Mouse (Mus musculus) ES-E14 (cell line): ENCODE measurements around the gene Racgap1. TPM values are rescaled to one million over a fixed set of nuclear protein-coding genes. Genes with fewer than 3 reads are reported as not detected.
A peak's percentile ranks its signal among the peaks of the same experiment; 100 is the strongest.

Source experiments
- DNase-seq: peaks from one replicate; pipeline ENCODE4 v3.0.0-alpha.2; 2013; ENCODE audit warnings: low read depth, low spot score
- H3K27ac ChIP-seq: 2 replicates; pipeline ENCODE4 v1.5.1; 2012; ENCODE audit warnings: low read depth, mild to moderate bottlenecking, low read length, moderate library complexity, mixed read lengths; ENCODE audit not compliant: poor library complexity, insufficient read depth, severe bottlenecking
- H3K36me3 ChIP-seq: 2 replicates; pipeline ENCODE4 v1.6.1; 2012; ENCODE audit warnings: mild to moderate bottlenecking, low read length, moderate library complexity, mixed read lengths; ENCODE audit not compliant: control insufficient read depth, poor library complexity, insufficient read depth, severe bottlenecking
- H3K4me1 ChIP-seq, 2 experiments: fragments of 150-350 bp in 1 of 2; sonication (generic) in 1 of 2; 2 replicates each; pipeline ENCODE4 v1.6.1; 2012; ENCODE audit warnings: low read length in 2 of 2, mild to moderate bottlenecking in 1 of 2, mixed read lengths in 1 of 2; ENCODE audit not compliant: control insufficient read depth in 2 of 2, insufficient read depth in 2 of 2, poor library complexity in 1 of 2
- H3K4me3 ChIP-seq, 2 experiments: fragments of 150-350 bp in 1 of 2; sonication (generic) in 1 of 2; 2 replicates each; pipeline ENCODE4 v1.5.1; 2012; ENCODE audit warnings: low read length in 2 of 2, low read depth in 1 of 2, mild to moderate bottlenecking in 1 of 2, mixed read lengths in 1 of 2; ENCODE audit not compliant: insufficient read depth in 1 of 2, poor library complexity in 1 of 2, severe bottlenecking in 1 of 2
- H3K9ac ChIP-seq: 2 replicates; pipeline ENCODE4 v1.6.1; 2012; ENCODE audit warnings: low read depth, mild to moderate bottlenecking, low read length, mixed read lengths; ENCODE audit not compliant: poor library complexity, insufficient read depth, severe bottlenecking
- H3K9me3 ChIP-seq: fragments of 150-350 bp; sonication (generic); 2 replicates; pipeline ENCODE4 v1.6.1; 2012; ENCODE audit warnings: low read depth, mild to moderate bottlenecking, low read length; ENCODE audit not compliant: control insufficient read depth, insufficient read depth
- CHD2 ChIP-seq: IDR thresholded peaks from 2 replicates; pipeline ENCODE4 v1.6.1; 2014; ENCODE audit warnings: mild to moderate bottlenecking, low read depth, low read length, inconsistent platforms
- HCFC1 ChIP-seq: IDR thresholded peaks from 2 replicates; pipeline ENCODE4 v1.6.1; 2012; ENCODE audit warnings: low read length, inconsistent platforms, borderline replicate concordance; ENCODE audit not compliant: insufficient read depth
- MAFK ChIP-seq: IDR thresholded peaks from 2 replicates; pipeline ENCODE4 v1.6.1; 2014; ENCODE audit warnings: mild to moderate bottlenecking, low read depth, low read length, inconsistent platforms; ENCODE audit not compliant: insufficient read depth
- ZC3H11A ChIP-seq: IDR thresholded peaks from 2 replicates; pipeline ENCODE4 v1.6.1; 2012; ENCODE audit warnings: low read depth, mild to moderate bottlenecking, inconsistent platforms, low read length, borderline replicate concordance
- ZNF384 ChIP-seq: IDR thresholded peaks from 2 replicates; pipeline ENCODE4 v1.6.1; 2012; ENCODE audit warnings: low read depth, low read length, inconsistent platforms
- in situ Hi-C, 2 experiments: fragments of 600-800 bp; cut with MboI; formaldehyde crosslinking; loops; one replicate each; pipeline ENCODE4 v1.15.1; 2025; ENCODE audit warnings: low sequenced_read_pairs in 2 of 2, inconsistent platforms in 1 of 2; ENCODE audit not compliant: unreplicated experiment in 2 of 2
- total RNA-seq: library from RNA; depleted of rRNA; stranded (reverse); fragments of 300-350 nt; gene quantifications from 2 replicates; pipeline ENCODE4 v1.2.3, GENCODE M21; 2012

Racgap1 gene
- total RNA-seq, 1 experiment = 127 TPM

DNA sequence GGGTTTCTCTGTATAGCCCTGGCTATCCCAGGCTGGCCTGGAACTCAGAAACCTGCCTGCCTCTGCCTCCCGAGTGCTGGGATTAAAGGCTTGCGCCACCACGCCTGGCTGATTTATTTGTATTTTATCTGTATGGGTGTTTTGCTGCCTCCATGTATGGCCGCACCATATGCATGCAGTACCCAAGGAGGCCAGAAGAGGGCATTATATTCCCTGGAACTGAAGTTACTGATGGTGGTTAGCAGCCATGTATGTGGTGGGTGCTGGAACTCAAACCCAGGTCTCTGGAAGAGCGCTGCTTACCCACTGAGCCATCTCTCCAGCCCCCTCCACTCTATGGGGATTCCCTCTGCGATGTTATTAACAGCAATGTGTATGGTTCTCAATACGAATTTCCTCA lies 31.4 kb upstream of the Racgap1 start:
- Histone ChIP-seq H3K9ac (no peak overlapping the region), H3K4me1 (peaks cover 10 to 26% of the 10 kb centered on the region in 2 experiments), H3K9me3 (no peaks in the 10 kb centered on the region), H3K4me3 (no peak overlapping the region), H3K36me3 (no peaks in the 10 kb centered on the region), H3K27ac (no peak overlapping the region)
- DNase-seq = no peak
- peak; percentile 43; the same call in 1 of the 2 replicates for TF ChIP-seq HCFC1
- TF ChIP-seq ZC3H11A = no peak
- in situ Hi-C loops = no loop called here

DNA sequence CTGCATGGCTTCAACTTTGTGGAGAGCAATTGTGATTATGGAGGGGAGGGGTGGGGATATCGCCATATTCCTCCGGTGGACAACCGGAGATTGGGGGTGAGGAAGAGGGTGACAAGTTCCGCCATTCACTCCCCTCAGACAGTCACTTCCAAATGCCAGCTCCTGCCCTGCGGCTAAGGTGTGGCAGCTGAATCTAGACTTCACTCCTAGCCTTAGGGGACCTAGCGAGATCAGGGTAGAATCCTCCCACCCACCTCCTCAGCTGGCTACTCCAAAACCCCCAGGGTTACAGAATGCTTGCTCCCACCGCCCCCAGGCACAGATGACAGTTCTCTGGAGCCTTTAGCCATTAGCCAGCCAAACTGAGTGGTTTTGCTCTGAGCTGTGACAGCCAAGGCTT lies 27.6 kb upstream of the Racgap1 start:
- no peaks in the 10 kb centered on the region for H3K9me3 ChIP-seq
- no peaks in the 10 kb centered on the region for H3K36me3 ChIP-seq
- peaks cover 5 to 33% of the 10 kb centered on the region in 2 experiments; a peak in 3 of 4 replicates for H3K4me1 ChIP-seq
- H3K4me3 ChIP-seq = peak overlapping the region in 1 of 2 experiments; percentile 27; a peak in 1 of 4 replicates
- H3K27ac ChIP-seq = peak overlapping the region; percentile 79; the same call in 1 of the 2 replicates
- peak; percentile 72 for DNase-seq
- in situ Hi-C loops = no loop called here
- 0 out of 2 replicates have a peak overlapping the region, but pooled peaks have one; percentile 28 for H3K9ac ChIP-seq
- TF ChIP-seq MAFK = no peak
- no peak for TF ChIP-seq CHD2
- no peak for TF ChIP-seq ZNF384
- no peak for TF ChIP-seq HCFC1
- TF ChIP-seq ZC3H11A = no peak

DNA sequence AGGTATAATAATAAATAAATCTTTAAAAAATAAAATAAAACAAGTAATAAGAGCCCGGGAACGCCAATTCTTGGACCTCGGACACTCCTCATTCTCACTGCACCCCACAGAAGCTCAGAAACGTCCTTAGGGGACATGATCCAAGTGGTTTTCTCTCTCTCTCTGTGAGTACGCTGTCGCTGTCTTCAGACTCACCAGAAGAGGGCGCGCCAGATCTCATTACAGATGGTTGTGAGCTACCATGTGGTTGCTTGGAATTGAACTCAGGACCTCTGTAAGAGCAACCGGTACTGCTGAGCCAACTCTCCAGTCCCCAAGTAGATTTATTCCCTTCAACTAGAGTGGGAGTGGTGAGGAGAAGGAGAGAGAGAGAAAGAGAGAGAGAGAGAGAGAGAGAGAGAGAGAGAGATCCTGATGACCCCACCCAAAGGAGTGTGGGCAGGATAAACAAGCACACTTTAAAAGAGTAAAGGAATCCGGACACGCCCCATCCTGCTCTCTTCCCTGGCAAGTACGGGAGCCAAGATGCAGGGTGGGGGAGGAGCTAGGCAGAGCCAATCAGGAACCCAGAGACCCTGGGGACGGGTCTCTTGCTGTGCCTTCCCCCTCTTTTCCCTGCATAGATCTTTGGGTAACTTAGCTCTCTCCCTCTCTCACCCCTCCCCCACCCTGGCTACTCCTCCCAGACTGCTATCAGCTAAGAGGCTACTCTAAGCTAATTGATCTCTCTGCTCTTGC lies 26.8 kb upstream of the Racgap1 start:
- in situ Hi-C loops = no loop called here
- TF ChIP-seq HCFC1 (peak; percentile 61; the same call in 1 of the 2 replicates), CHD2 (peak; percentile 43; the same call in 1 of the 2 replicates), ZNF384 (no peak)
- H3K9ac ChIP-seq = no peak overlapping the region; the same call in 1 of the 2 replicates
- H3K4me3 ChIP-seq = peak overlapping the region; percentile 18 to 47
- peak overlapping the region; percentile 79; the same call in 1 of the 2 replicates for H3K27ac ChIP-seq
- peaks cover 2 to 30% of the 10 kb centered on the region in 2 experiments; a peak in 2 of 4 replicates for H3K4me1 ChIP-seq
- H3K9me3 ChIP-seq = no peaks in the 10 kb centered on the region
- DNase-seq = peak; percentile 96
- H3K36me3 ChIP-seq = no peaks in the 10 kb centered on the region

DNA sequence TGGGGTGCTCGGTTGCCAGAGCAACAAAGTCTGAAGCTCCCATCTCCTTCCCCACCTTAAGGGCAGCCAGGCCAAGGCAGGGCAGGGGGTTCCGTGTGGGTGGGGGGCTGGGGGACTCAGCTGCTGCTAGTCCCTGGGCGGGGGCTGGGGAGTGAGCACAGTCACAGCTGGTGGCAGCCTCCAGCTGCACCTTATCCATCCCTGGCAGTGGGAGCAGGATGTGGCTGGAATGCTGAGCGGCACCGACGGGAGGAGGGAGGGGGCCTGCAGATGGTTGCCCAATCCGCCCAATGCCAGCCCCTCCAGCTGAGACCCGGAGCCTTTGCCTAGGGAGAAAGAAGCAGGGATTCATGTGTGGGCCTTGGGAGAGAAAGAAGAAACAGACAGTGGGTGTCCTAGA lies 25.6 kb upstream of the Racgap1 start:
- peak overlapping the region; percentile 29; the same call in 1 of the 2 replicates for H3K9ac ChIP-seq
- no peaks in the 10 kb centered on the region for H3K36me3 ChIP-seq
- TF ChIP-seq ZNF384 (no peak), MAFK (no peak), CHD2 (no peak), HCFC1 (no peak), ZC3H11A (no peak)
- peak overlapping the region in 1 of 2 experiments; percentile 2; a peak in 2 of 4 replicates for H3K4me3 ChIP-seq
- H3K4me1 ChIP-seq = peaks cover 0 to 27% of the 10 kb centered on the region in 2 experiments; a peak in 2 of 4 replicates
- no peaks in the 10 kb centered on the region for H3K9me3 ChIP-seq
- DNase-seq = no peak
- peak overlapping the region; percentile 17 for H3K27ac ChIP-seq
- in situ Hi-C loops = no loop called here

DNA sequence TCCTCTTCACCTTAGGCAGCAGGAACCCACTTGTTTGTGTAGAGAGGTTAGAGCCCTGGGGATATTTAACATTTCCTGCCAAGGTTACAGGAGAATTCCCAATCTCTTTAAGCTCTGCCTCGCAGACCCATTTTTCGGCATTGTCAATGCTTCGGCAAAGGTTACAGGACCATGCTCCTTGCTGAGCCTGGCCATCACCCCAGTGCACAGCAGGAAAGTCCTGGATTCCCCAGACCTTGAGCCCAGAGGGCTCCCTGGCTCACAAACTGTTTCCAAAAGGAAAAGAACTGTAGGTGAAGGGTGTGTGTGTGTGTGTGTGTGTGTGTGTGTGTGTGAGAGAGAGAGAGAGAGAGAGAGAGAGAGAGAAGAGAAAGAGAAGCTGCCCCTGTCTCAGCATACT lies 23.4 kb upstream of the Racgap1 start:
- TF ChIP-seq HCFC1 (no peak), CHD2 (no peak), ZNF384 (no peak), ZC3H11A (no peak), MAFK (no peak)
- Histone ChIP-seq H3K9ac (no peak overlapping the region), H3K4me1 (peaks cover 0 to 26% of the 10 kb centered on the region in 2 experiments; a peak in 2 of 4 replicates), H3K27ac (no peak overlapping the region), H3K9me3 (no peaks in the 10 kb centered on the region), H3K36me3 (no peaks in the 10 kb centered on the region), H3K4me3 (no peak overlapping the region)
- no peak for DNase-seq
- in situ Hi-C loops = no loop called here
